Mouse (Mus musculus) bone marrow, adult 2 months (tissue): ENCODE data around the gene Kcnab2.

ENCODE experiments used
- CTCF ChIP-seq: fragments of 200-500 bp; IDR thresholded peaks from 2 replicates; pipeline ENCODE4 v1.5.1; 2011; ENCODE audit warnings: low read length, control low read depth; ENCODE audit not compliant: control insufficient read depth, insufficient read depth
- POLR2A ChIP-seq: fragments of 200-500 bp; IDR thresholded peaks from 2 replicates; pipeline ENCODE4 v1.6.1; 2011; ENCODE audit warnings: low read depth, mild to moderate bottlenecking, control low read depth, low read length, borderline replicate concordance; ENCODE audit not compliant: control insufficient read depth

GRCm38 (mm10) chr4:152405671-152406201 lies 71.9 kb downstream of the Kcnab2 start:
- no peak for TF ChIP-seq CTCF
- TF ChIP-seq POLR2A, result no peak
